Mouse (Mus musculus) kidney, adult 2 months (tissue): ENCODE measurements around the gene Ttc25.

Experiments
- CTCF ChIP-seq: fragments of 200-500 bp; conservative IDR thresholded peaks from 2 replicates; pipeline ENCODE4 v1.5.1; 2011; ENCODE audit warnings: low read depth, mild to moderate bottlenecking, control low read depth, low read length, moderate library complexity, mixed read lengths; ENCODE audit not compliant: insufficient read depth, insufficient read length
- POLR2A ChIP-seq: fragments of 200-500 bp; IDR thresholded peaks from one replicate; pipeline ENCODE4 v1.6.1; 2011; ENCODE audit warnings: low read depth, low read length, control low read depth

GRCm38 (mm10) chr11:100516291-100516690, 29.1 kb upstream of the Ttc25 start:
- TF ChIP-seq POLR2A (no peak), CTCF (no peak)
